Mouse (Mus musculus) megakaryocyte, embryonic 14.5 days (primary cell): ENCODE data around the gene Gna15.

Experiments used
- FLI1 ChIP-seq: IDR thresholded peaks from 2 replicates; pipeline ENCODE4 v1.6.1; 2012; ENCODE audit warnings: low read length, inconsistent platforms, mixed read lengths
- GATA1 ChIP-seq: IDR thresholded peaks from 3 replicates; pipeline ENCODE4 v1.6.1; 2012; ENCODE audit warnings: mixed read lengths, low read length, inconsistent platforms, borderline replicate concordance

DNA sequence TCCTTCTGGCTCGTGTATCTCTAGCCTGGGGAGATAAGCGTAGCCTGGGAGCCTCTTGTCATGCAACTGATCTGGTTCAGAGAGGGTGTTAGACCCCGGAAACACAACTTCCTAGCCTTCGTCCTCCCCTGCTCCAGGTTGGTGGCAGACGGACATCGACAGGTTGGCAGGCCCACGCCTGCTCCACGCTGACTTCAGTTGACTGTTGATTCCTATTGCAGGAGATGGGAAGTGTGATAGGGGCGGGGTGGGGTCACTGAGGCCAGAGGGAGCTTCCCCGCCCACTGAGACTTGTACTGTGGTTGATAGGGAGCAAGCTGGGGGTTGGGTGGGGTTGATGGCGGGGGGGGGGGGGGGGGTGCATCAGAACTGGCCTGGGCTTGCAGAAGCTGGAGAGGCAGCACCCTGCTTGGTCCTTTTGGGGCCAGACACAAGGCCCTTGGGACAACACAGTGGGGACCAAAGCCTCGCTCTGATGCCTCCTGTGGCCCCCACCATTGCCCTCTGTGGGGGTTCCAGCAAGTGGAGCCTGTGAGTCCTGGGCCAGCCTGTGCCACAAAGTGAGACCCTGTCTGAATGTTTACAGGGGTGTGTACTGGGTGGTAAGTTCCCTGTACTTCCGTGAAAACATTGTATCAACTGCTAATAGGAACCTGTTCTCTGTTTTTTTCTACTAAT, 1.1 kb upstream of the Gna15 start:
- no peak for TF ChIP-seq GATA1
- TF ChIP-seq FLI1 = no peak
